Mouse (Mus musculus) hindbrain, embryonic 12.5 days (tissue): ENCODE measurements around the gene Clec4n. TPM values are rescaled to one million over a fixed set of nuclear protein-coding genes. Genes with fewer than 3 reads are reported as not detected.

Source experiments
- polyA plus RNA-seq: library from polyadenylated mRNA; unstranded; fragments of >200 nt; fragmentation: Nextera tagmentation; extraction: Ambion mirVana; gene quantifications from 2 replicates; pipeline ENCODE4 v1.2.1, GENCODE M21; 2016

The Clec4n gene
- polyA plus RNA-seq, 1 experiment from 2014 or later: 0.85 TPM

Other genes starting within 250 kb of the Clec4n start
- gene Clec4a4, start 239.5 kb upstream of the Clec4n start, polyA plus RNA-seq: not detected in 2 replicates
- not detected in 2 replicates for gene Clec4b1, start 179.9 kb upstream of the Clec4n start, polyA plus RNA-seq
- gene Clec4a2, start 123.4 kb upstream of the Clec4n start, polyA plus RNA-seq: 1.2 and 1.6 TPM in 2 replicates
- gene Clec4b2, start 57.0 kb upstream of the Clec4n start, polyA plus RNA-seq: not detected in 2 replicates
- gene Clec4d, start 32.3 kb downstream of the Clec4n start, polyA plus RNA-seq: 0.26 TPM in 1 of 2 replicates, not detected in the other
- not detected in 2 replicates for gene Clec4e, start 60.0 kb downstream of the Clec4n start, polyA plus RNA-seq
- gene Vmn2r19, start 78.5 kb downstream of the Clec4n start, polyA plus RNA-seq: not detected in 2 replicates
- gene Vmn2r20, start 188.3 kb downstream of the Clec4n start, polyA plus RNA-seq: not detected in 2 replicates